Mouse (Mus musculus) kidney, embryonic 16.5 days (tissue): Measurements from ENCODE around the gene Zfp799. TPM values are rescaled to one million over a fixed set of nuclear protein-coding genes. Genes with fewer than 3 reads are reported as not detected.

Experiments used
- polyA plus RNA-seq: library from polyadenylated mRNA; unstranded; fragments of >200 nt; fragmentation: Nextera tagmentation; extraction: Ambion mirVana; gene quantifications from 2 replicates; pipeline ENCODE4 v1.2.1, GENCODE M21; 2015

Gene Zfp799
- polyA plus RNA-seq, 1 experiment from 2014 or later, result 15.6 TPM

Other genes starting within 250 kb of the Zfp799 start
- not detected in 2 replicates for gene Cyp4f37, start 209.0 kb downstream of the Zfp799 start, polyA plus RNA-seq
- not detected in 2 replicates for gene Cyp4f40, start 171.4 kb downstream of the Zfp799 start, polyA plus RNA-seq
- not detected in 2 replicates for gene Cyp4f15, start 144.6 kb downstream of the Zfp799 start, polyA plus RNA-seq
- 34.9 and 43.0 TPM in 2 replicates for gene Zfp871, start 42.0 kb downstream of the Zfp799 start, polyA plus RNA-seq
- 2.7 and 3.3 TPM in 2 replicates for gene Zfp811, start 20.3 kb downstream of the Zfp799 start, polyA plus RNA-seq
- gene Zfp870, start 61.4 kb upstream of the Zfp799 start, polyA plus RNA-seq, result 6.4 and 8.3 TPM in 2 replicates
- gene Cyp4f14, start 87.1 kb upstream of the Zfp799 start, polyA plus RNA-seq, result not detected in 2 replicates
- gene Cyp4f13, start 117.1 kb upstream of the Zfp799 start, polyA plus RNA-seq, result 16.3 and 18.3 TPM in 2 replicates
- 11.4 TPM in 2 replicates for gene Zfp472, start 135.6 kb upstream of the Zfp799 start, polyA plus RNA-seq
- 12.2 and 12.3 TPM in 2 replicates for gene Zfp952, start 162.9 kb upstream of the Zfp799 start, polyA plus RNA-seq
- 14.4 and 14.8 TPM in 2 replicates for gene Zfp763, start 203.1 kb upstream of the Zfp799 start, polyA plus RNA-seq
- not detected in 2 replicates for gene 4921501E09Rik, start 237.8 kb upstream of the Zfp799 start, polyA plus RNA-seq